Comparison of ENCODE assay signal across 8 mouse cellular contexts in genomic region chr13:113794705-113795655, GRCm38 (mm10). TPM values are rescaled to one million over a fixed set of nuclear protein-coding genes. Genes with fewer than 3 reads are reported as not detected.
DNase-seq lines count a peak whose midpoint lies in the region; ATAC-seq lines count a peak whose summit lies in the region.

No protein-coding gene starts in this region.

- H3K4me3 ChIP-seq in intestine, embryonic 15.5 days (replicated peaks) = peak overlapping the region; percentile 71
- peak overlapping the region; percentile 85 for H3K4me3 ChIP-seq in limb, embryonic 10.5 days

- peak overlapping the region; percentile 89 for H3K27ac ChIP-seq in intestine, embryonic 15.5 days
- H3K27ac ChIP-seq in limb, embryonic 10.5 days = peak overlapping the region; percentile 97

- H3K4me1 ChIP-seq in intestine, embryonic 15.5 days (replicated peaks) = peaks cover 11% of the 10 kb centered on the region; the same call in 1 of the 2 replicates
- peaks cover 21% of the 10 kb centered on the region for H3K4me1 ChIP-seq in limb, embryonic 10.5 days

- no peaks in the 10 kb centered on the region for H3K36me3 ChIP-seq in intestine, embryonic 15.5 days
- 0 out of 2 replicates have a peak, but pooled peaks cover 3% of the 10 kb centered on the region for H3K36me3 ChIP-seq in limb, embryonic 10.5 days
- no peaks in the 10 kb centered on the region for H3K36me3 ChIP-seq in splenic B cell, adult 2 months (ENCODE audit: control insufficient read depth, insufficient read depth, low read length, poor library complexity, severe bottlenecking)

- DNase-seq in right cerebral cortex, adult 2 months (ENCODE audit: low spot score in 2 of 2) = peak; percentile 36 to 57
- no peak for DNase-seq in right cerebral cortex, adult 18-20 months
- peak; percentile 24 to 32 for DNase-seq in cerebellum, postnatal 36 days
- peak; percentile 45 to 49 for DNase-seq in frontal cortex, postnatal 36 days (ENCODE audit: low spot score in 2 of 2)
- DNase-seq in limb, embryonic 10.5 days (ENCODE audit: low spot score) = peak; percentile 79
- DNase-seq in mesoderm, embryonic 11.5 days (ENCODE audit: low read depth, low spot score) = peak; percentile 44
- DNase-seq in splenic B cell, adult 2 months (ENCODE audit: low read depth, low spot score) = peak; percentile 15

- no peaks in the 10 kb centered on the region for H3K27me3 ChIP-seq in intestine, embryonic 15.5 days (replicated peaks)
- H3K27me3 ChIP-seq in limb, embryonic 10.5 days (ENCODE audit: low read depth, poor library complexity, severe bottlenecking) = no peaks in the 10 kb centered on the region
- H3K27me3 ChIP-seq in splenic B cell, adult 2 months (ENCODE audit: control insufficient read depth, insufficient read depth, low read length, poor library complexity, severe bottlenecking) = no peaks in the 10 kb centered on the region

- no peaks in the 10 kb centered on the region for H3K9me3 ChIP-seq in intestine, embryonic 15.5 days
- no peaks in the 10 kb centered on the region for H3K9me3 ChIP-seq in limb, embryonic 10.5 days (replicated peaks)

- 1% methylated on average over 51 of the region's 52 CpGs for WGBS in intestine, embryonic 15.5 days
- WGBS in limb, embryonic 10.5 days = 3% methylated on average over 52 of the region's 52 CpGs

- H3K4me2 ChIP-seq in intestine, embryonic 15.5 days (replicated peaks) = peak overlapping the region; percentile 70

- peak overlapping the region; percentile 74 for H3K9ac ChIP-seq in intestine, embryonic 15.5 days

- peak; percentile 71 for ATAC-seq in intestine, embryonic 15.5 days

RNA-seq across cellular contexts. Expression of gene Arl15, which starts 0.7 kb away (rescaled TPM):
- polyA plus RNA-seq in intestine, embryonic 15.5 days (2015; fragmentation: Nextera tagmentation; extraction: Ambion mirVana) = 5.5 and 6.7 TPM in 2 replicates
- 10.0 and 12.9 TPM in 2 replicates for polyA plus RNA-seq in limb, embryonic 10.5 days (2016; fragmentation: Nextera tagmentation; extraction: Ambion mirVana)
